Mouse (Mus musculus) forebrain, embryonic 15.5 days (tissue): Measurements from ENCODE around the gene Bnipl. TPM values are rescaled to one million over a fixed set of nuclear protein-coding genes. Genes with fewer than 3 reads are reported as not detected.

Experiments used
- polyA plus RNA-seq: library from polyadenylated mRNA; unstranded; fragments of >200 nt; fragmentation: Nextera tagmentation; extraction: Ambion mirVana; gene quantifications from 2 replicates; pipeline ENCODE4 v1.2.1, GENCODE M21; 2015

Bnipl gene
- polyA plus RNA-seq, 1 experiment from 2014 or later: not detected

Other genes with a start within 250 kb of the Bnipl start
- 22.4 and 23.0 TPM in 2 replicates for gene Zfp687, start 235.7 kb downstream of the Bnipl start, polyA plus RNA-seq
- 291 and 296 TPM in 2 replicates for gene Psmd4, start 208.6 kb downstream of the Bnipl start, polyA plus RNA-seq
- 20.5 and 21.6 TPM in 2 replicates for gene Pip5k1a, start 144.3 kb downstream of the Bnipl start, polyA plus RNA-seq
- 235 and 247 TPM in 2 replicates for gene Vps72, start 140.2 kb downstream of the Bnipl start, polyA plus RNA-seq
- 0.74 and 1.1 TPM in 2 replicates for gene Tmod4, start 126.7 kb downstream of the Bnipl start, polyA plus RNA-seq
- gene Scnm1, start 117.2 kb downstream of the Bnipl start, polyA plus RNA-seq: 105 and 108 TPM in 2 replicates
- 39.8 and 42.2 TPM in 2 replicates for gene Lysmd1, start 117.1 kb downstream of the Bnipl start, polyA plus RNA-seq
- gene Tnfaip8l2, start 108.8 kb downstream of the Bnipl start, polyA plus RNA-seq: 2.5 and 3.6 TPM in 2 replicates
- 30.4 and 34.1 TPM in 2 replicates for gene Sema6c, start 90.7 kb downstream of the Bnipl start, polyA plus RNA-seq
- 4.8 and 5.9 TPM in 2 replicates for gene Gabpb2, start 33.3 kb downstream of the Bnipl start, polyA plus RNA-seq
- gene Cdc42se1, start 22.5 kb downstream of the Bnipl start, polyA plus RNA-seq: 88.5 and 90.0 TPM in 2 replicates
- 254 and 266 TPM in 2 replicates for gene Mllt11, start 19.0 kb downstream of the Bnipl start, polyA plus RNA-seq
- 0.11 and 0.15 TPM in 2 replicates for gene Gm128, start 9.6 kb downstream of the Bnipl start, polyA plus RNA-seq
- gene Mindy1, start 30.2 kb upstream of the Bnipl start, polyA plus RNA-seq: 46.1 and 46.2 TPM in 2 replicates
- 42.0 and 44.4 TPM in 2 replicates for gene Prune1, start 30.9 kb upstream of the Bnipl start, polyA plus RNA-seq
- gene Anxa9, start 56.0 kb upstream of the Bnipl start, polyA plus RNA-seq: 0.47 and 0.61 TPM in 2 replicates
- gene Cers2, start 63.6 kb upstream of the Bnipl start, polyA plus RNA-seq: 96.7 and 101 TPM in 2 replicates
- gene Setdb1, start 106.0 kb upstream of the Bnipl start, polyA plus RNA-seq: 45.2 and 48.8 TPM in 2 replicates
- gene 4930558C23Rik, start 151.6 kb upstream of the Bnipl start, polyA plus RNA-seq: not detected in 2 replicates
- 25.7 and 25.9 TPM in 2 replicates for gene Arnt, start 183.2 kb upstream of the Bnipl start, polyA plus RNA-seq
- 3.7 and 4.3 TPM in 2 replicates for gene Ctsk, start 248.1 kb upstream of the Bnipl start, polyA plus RNA-seq